ENCODE assay signal across 8 mouse cellular contexts in the genomic region with DNA sequence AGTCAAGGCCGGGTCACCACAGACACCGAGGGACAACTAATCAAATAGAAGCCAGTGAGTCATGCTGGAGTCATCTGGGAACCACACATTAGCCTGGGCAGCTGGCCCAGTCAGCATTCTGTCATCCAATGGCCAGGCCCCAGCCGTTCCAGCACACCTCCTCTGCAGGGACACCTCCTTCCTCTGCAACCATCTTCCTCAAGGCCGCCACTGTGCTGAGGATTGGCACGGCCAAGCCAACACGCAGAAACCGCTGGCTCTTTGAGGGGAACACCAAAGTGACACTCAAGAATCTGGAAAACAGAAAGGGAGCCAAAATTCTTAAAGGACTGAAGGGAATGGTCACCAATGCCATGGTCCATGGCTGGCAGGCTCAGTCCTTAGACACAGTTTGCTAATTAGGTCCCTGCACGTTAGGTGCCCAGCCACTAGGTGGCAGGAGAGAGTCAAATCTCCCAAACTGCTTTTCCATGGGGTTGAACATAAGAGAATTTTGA. TPM values are rescaled to one million over a fixed set of nuclear protein-coding genes. Genes with fewer than 3 reads are reported as not detected.
DNase-seq lines count a peak whose midpoint lies in the region; ATAC-seq and TF ChIP-seq lines count a peak whose summit lies in the region.

No protein-coding gene starts in this region.

- TF ChIP-seq POLR2A in brain, embryonic 14.5 days (IDR thresholded peaks at IDR 0.05; ENCODE audit: borderline replicate concordance, extremely low read depth, insufficient read depth, insufficient read length, poor library complexity, severe bottlenecking) = no peak

- no peaks in the 10 kb centered on the region for H3K4me1 ChIP-seq in liver, embryonic 11.5 days (replicated peaks; ENCODE audit: control insufficient read depth, insufficient read depth, low read length)
- H3K4me1 ChIP-seq in midbrain, postnatal 0 days (ENCODE audit: insufficient read depth, low read length) = no peaks in the 10 kb centered on the region
- no peaks in the 10 kb centered on the region for H3K4me1 ChIP-seq in stomach, postnatal 0 days (replicated peaks; ENCODE audit: control insufficient read depth, insufficient read depth)

- no peak overlapping the region for H3K9ac ChIP-seq in liver, embryonic 11.5 days (ENCODE audit: low read depth, low read length)
- H3K9ac ChIP-seq in midbrain, postnatal 0 days (replicated peaks; ENCODE audit: low read length, poor library complexity, severe bottlenecking) = no peak overlapping the region
- no peak overlapping the region for H3K9ac ChIP-seq in stomach, postnatal 0 days (ENCODE audit: low read length)

- peak; percentile 48 for DNase-seq in liver
- DNase-seq in liver, embryonic 11.5 days (ENCODE audit: low spot score) = no peak
- DNase-seq in brain, embryonic 14.5 days (ENCODE audit: low read depth) = peak; percentile 46
- peak; percentile 48 to 57 for DNase-seq in frontal cortex, postnatal 25 days (ENCODE audit: low spot score in 2 of 2)
- DNase-seq in induced T-regulatory cell, adult 2 months (ENCODE audit: low read depth) = peak; percentile 62
- peak; percentile 22 for DNase-seq in left cerebral cortex, adult 11 months (ENCODE audit: low spot score)
- peak; percentile 63 for DNase-seq in midbrain, postnatal 0 days (ENCODE audit: low spot score)
- peak; percentile 73 for DNase-seq in stomach, postnatal 0 days (ENCODE audit: low spot score)

- H3K36me3 ChIP-seq in liver, embryonic 11.5 days (ENCODE audit: control insufficient read depth, insufficient read depth, low read length) = no peaks in the 10 kb centered on the region
- no peaks in the 10 kb centered on the region for H3K36me3 ChIP-seq in midbrain, postnatal 0 days (ENCODE audit: insufficient read depth, low read length)
- no peaks in the 10 kb centered on the region for H3K36me3 ChIP-seq in stomach, postnatal 0 days (ENCODE audit: control insufficient read depth, insufficient read depth, low read length)

- H3K9me3 ChIP-seq in liver, embryonic 11.5 days (ENCODE audit: control insufficient read depth, low read length) = no peaks in the 10 kb centered on the region
- no peaks in the 10 kb centered on the region for H3K9me3 ChIP-seq in midbrain, postnatal 0 days (ENCODE audit: low read length)
- H3K9me3 ChIP-seq in stomach, postnatal 0 days (ENCODE audit: control insufficient read depth, low read length) = no peaks in the 10 kb centered on the region

- 53% methylated on average over 8 of the region's 8 CpGs for WGBS in liver, embryonic 11.5 days
- WGBS in midbrain, postnatal 0 days = 67% methylated on average over 8 of the region's 8 CpGs
- whole genome bisulfite sequencing in stomach, postnatal 0 days = 36% methylated on average over 8 of the region's 8 CpGs

- no peak overlapping the region for H3K4me2 ChIP-seq in liver, embryonic 11.5 days
- H3K4me2 ChIP-seq in midbrain, postnatal 0 days (ENCODE audit: low read depth, low read length, poor library complexity, severe bottlenecking) = no peak overlapping the region
- H3K4me2 ChIP-seq in stomach, postnatal 0 days (replicated peaks; ENCODE audit: low read depth) = no peak overlapping the region

- H3K4me3 ChIP-seq in liver, embryonic 11.5 days (ENCODE audit: low read depth, low read length) = no peak overlapping the region
- H3K4me3 ChIP-seq in midbrain, postnatal 0 days (ENCODE audit: low read depth, low read length) = no peak overlapping the region
- H3K4me3 ChIP-seq in stomach, postnatal 0 days (ENCODE audit: low read depth, low read length) = no peak overlapping the region

- no peak overlapping the region for H3K27ac ChIP-seq in liver, embryonic 11.5 days (ENCODE audit: low read depth, low read length)
- no peak overlapping the region for H3K27ac ChIP-seq in midbrain, postnatal 0 days (ENCODE audit: low read depth, low read length)
- no peak overlapping the region for H3K27ac ChIP-seq in stomach, postnatal 0 days (replicated peaks)

- no peak for TF ChIP-seq EP300 in stomach, postnatal 0 days (optimal IDR thresholded peaks at IDR 0.05)

- ATAC-seq in liver, embryonic 11.5 days (replicated peaks; ENCODE audit: low FRiP score) = no peak
- ATAC-seq in midbrain, postnatal 0 days (ENCODE audit: low FRiP score) = no peak
- peak; percentile 92 for ATAC-seq in stomach, postnatal 0 days (ENCODE audit: low FRiP score, low TSS enrichment)

- H3K27me3 ChIP-seq in liver, embryonic 11.5 days (replicated peaks; ENCODE audit: control insufficient read depth, insufficient read depth, low read length) = no peaks in the 10 kb centered on the region
- H3K27me3 ChIP-seq in midbrain, postnatal 0 days (ENCODE audit: insufficient read depth, low read length) = no peaks in the 10 kb centered on the region
- H3K27me3 ChIP-seq in stomach, postnatal 0 days (ENCODE audit: control insufficient read depth, insufficient read depth, low read length) = no peaks in the 10 kb centered on the region

- TF ChIP-seq CTCF in brain, embryonic 14.5 days (IDR thresholded peaks at IDR 0.05; ENCODE audit: borderline replicate concordance, extremely low read depth, insufficient read depth, insufficient read length) = peak; percentile 81
- peak; percentile 73 for TF ChIP-seq CTCF in midbrain, postnatal 0 days (IDR thresholded peaks at IDR 0.05)
- peak; percentile 87 for TF ChIP-seq CTCF in stomach, postnatal 0 days (IDR thresholded peaks at IDR 0.05; ENCODE audit: low read depth)

RNA-seq across cellular contexts. Expression of a gene that starts 24.8 kb away (rescaled TPM):
- polyA plus RNA-seq in liver, embryonic 11.5 days (2014; fragmentation: Nextera tagmentation; extraction: Ambion mirVana) = 0.13 and 0.16 TPM in 2 replicates
- 1.4 and 1.6 TPM in 2 replicates for polyA plus RNA-seq in brain, embryonic 14.5 days (2012; rRNA removed)
- total RNA-seq in midbrain, postnatal 0 days (2014; rRNA removed) = 1.8 and 2.6 TPM in 2 replicates
- 0.59 and 0.67 TPM in 2 replicates for polyA plus RNA-seq in midbrain, postnatal 0 days (2015; fragmentation: Nextera tagmentation; extraction: Ambion mirVana)
- polyA plus RNA-seq in stomach, postnatal 0 days (2015; fragmentation: Nextera tagmentation; extraction: Ambion mirVana) = 2.0 and 2.9 TPM in 2 replicates
